Mouse (Mus musculus) cerebellum, adult 2 months (tissue): ENCODE results near the gene Gab2. TPM values are rescaled to one million over a fixed set of nuclear protein-coding genes. Genes with fewer than 3 reads are reported as not detected.

Experiments used
- DNase-seq, 2 experiments: peaks; one replicate each; pipeline ENCODE4 v3.0.0; 2021
- H3K27ac ChIP-seq: fragments of 200-500 bp; 2 replicates; pipeline ENCODE4 v1.5.1; 2012; ENCODE audit warnings: low read length, control low read depth, inconsistent platforms; ENCODE audit not compliant: insufficient read depth
- H3K27me3 ChIP-seq: fragments of 200-500 bp; 2 replicates; pipeline ENCODE4 v1.6.1; 2012; ENCODE audit warnings: inconsistent platforms, mild to moderate bottlenecking, low read length, moderate library complexity; ENCODE audit not compliant: control insufficient read depth, insufficient read depth
- H3K4me1 ChIP-seq: fragments of 200-500 bp; 2 replicates; pipeline ENCODE4 v1.6.1; 2011; ENCODE audit warnings: low read length; ENCODE audit not compliant: control insufficient read depth, insufficient read depth
- H3K4me3 ChIP-seq: fragments of 200-500 bp; replicated peaks from 2 replicates; pipeline ENCODE3; 2011; ENCODE audit warnings: mild to moderate bottlenecking, low read depth, low read length, control low read depth; ENCODE audit not compliant: insufficient read depth
- CTCF ChIP-seq: fragments of 200-500 bp; IDR thresholded peaks from 2 replicates; pipeline ENCODE4 v1.5.1; 2011; ENCODE audit warnings: low read depth, mild to moderate bottlenecking, control low read depth, low read length, moderate library complexity, borderline replicate concordance; ENCODE audit not compliant: insufficient read depth
- POLR2A ChIP-seq: fragments of 200-500 bp; IDR thresholded peaks from 2 replicates; pipeline ENCODE4 v1.6.1; 2011; ENCODE audit warnings: low read length, control low read depth, borderline replicate concordance; ENCODE audit not compliant: insufficient read depth
- WGBS: fragments of 180-500 bp; shearing (Covaris S2); methylation state at CpG from one replicate; pipeline ENCODE4 v1.1.7; 2018; 5-methylcytosine and 5-hydroxymethylcytosine counted together
- polyA plus RNA-seq: library from polyadenylated mRNA; depleted of rRNA; stranded (reverse); fragments of >200 nt; gene quantifications from 2 replicates; pipeline ENCODE4 v1.2.3, GENCODE M21; 2012

The Gab2 gene
- polyA plus RNA-seq, 1 experiment, result 16.3 TPM

DNA sequence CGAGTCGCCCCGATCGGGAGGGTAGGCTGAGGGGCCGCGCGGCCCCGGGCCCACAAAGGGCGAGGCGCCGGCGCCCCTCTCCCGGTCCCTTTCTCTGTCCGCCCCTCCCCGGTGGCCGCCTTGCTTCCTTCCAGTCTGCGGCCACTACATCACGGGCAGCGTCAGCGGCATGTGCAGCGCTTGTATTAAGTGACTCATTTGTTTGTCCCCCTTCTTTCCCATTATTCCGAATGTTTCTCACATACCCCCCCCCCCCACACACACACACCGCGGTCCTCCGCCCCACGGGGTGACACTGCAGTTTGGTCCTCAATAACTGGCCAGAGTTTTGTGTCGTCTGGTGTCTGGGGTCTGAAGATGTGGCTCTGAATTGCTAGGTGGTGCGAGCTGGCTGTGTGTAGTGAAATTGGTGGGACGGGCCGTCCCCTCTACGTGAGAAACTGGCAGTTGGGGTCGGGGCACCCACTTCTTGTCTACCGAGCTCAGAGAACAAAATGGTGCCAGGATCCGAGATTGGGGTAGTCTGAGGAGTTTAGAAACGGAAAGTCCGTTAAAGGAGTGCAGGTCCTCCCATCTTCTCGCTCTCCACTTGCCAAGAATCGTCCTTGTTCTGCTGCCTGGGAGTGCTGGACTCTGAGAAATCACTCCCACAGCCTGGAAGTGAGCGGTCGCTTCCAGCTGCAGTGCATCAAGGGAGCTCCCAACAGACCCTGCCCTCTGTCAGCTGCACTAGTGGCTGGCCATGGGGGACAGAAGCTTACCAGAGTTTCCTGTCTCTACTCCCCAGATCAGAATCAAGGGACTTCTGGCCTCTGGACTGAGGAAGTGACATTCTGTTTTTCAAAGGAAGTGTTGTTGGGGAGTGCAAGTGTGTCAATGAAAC is 1.1 kb downstream of the Gab2 start:
- 1% methylated on average over 40 of the region's 40 CpGs for WGBS
- peak overlapping the region; percentile 67 for H3K4me3 ChIP-seq
- H3K27ac ChIP-seq, result peak overlapping the region; percentile 27; the same call in 1 of the 2 replicates
- no peaks in the 10 kb centered on the region; the same call in 1 of the 2 replicates for H3K27me3 ChIP-seq
- no peaks in the 10 kb centered on the region for H3K4me1 ChIP-seq
- TF ChIP-seq POLR2A, result no peak
- no peak for TF ChIP-seq CTCF
- peak; percentile 8 to 31 for DNase-seq

DNA sequence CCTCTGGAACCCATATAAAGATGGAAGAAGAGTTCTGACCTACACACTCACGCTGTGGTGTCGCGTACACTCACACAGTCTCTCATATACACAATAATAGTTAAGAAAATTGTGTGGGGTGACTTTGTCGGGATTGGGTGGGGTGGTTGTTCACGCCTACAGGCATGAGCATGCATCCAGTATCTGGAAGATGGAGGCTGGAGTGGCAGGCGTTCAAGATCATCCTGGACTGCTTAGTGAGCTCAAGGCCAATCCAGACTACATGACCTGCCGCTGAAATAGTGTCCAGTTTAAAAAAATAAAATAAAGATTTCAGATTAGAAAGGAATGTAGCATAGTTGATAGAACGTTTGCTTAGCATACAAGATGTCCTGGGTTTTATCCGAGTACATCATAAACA is 2.2 kb downstream of the Gab2 start:
- TF ChIP-seq CTCF (no peak), POLR2A (no peak)
- H3K27me3 ChIP-seq, result no peaks in the 10 kb centered on the region; the same call in 1 of the 2 replicates
- H3K27ac ChIP-seq, result no peak overlapping the region
- no peak overlapping the region for H3K4me3 ChIP-seq
- DNase-seq, result no peak
- no peaks in the 10 kb centered on the region for H3K4me1 ChIP-seq
- WGBS, result 92% methylated on average over 9 of the region's 9 CpGs

DNA sequence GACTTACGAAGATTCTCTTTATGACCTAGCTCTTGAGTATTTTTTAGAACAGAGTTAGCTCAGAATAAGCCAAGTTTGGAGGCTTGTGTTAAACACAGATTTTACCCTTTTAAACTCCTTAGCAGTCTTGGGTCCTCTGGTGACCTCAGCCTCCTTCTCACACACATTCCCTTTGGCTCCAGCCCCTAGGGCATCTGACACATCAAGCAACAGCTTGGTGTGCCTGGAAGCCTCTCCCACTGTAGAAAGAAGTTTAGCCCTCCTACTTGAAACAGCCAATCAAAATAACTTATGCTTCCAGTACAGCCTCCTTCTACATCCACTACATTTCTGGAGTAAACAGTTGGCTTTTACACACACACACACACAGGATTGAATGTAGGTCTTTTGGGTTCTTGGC is 2.8 kb downstream of the Gab2 start:
- Histone ChIP-seq H3K27ac (no peak overlapping the region), H3K4me1 (no peaks in the 10 kb centered on the region), H3K27me3 (no peaks in the 10 kb centered on the region; the same call in 1 of the 2 replicates), H3K4me3 (no peak overlapping the region)
- 92% methylated on average over 1 of the region's 1 CpGs for WGBS
- TF ChIP-seq POLR2A (no peak), CTCF (no peak)
- no peak for DNase-seq

DNA sequence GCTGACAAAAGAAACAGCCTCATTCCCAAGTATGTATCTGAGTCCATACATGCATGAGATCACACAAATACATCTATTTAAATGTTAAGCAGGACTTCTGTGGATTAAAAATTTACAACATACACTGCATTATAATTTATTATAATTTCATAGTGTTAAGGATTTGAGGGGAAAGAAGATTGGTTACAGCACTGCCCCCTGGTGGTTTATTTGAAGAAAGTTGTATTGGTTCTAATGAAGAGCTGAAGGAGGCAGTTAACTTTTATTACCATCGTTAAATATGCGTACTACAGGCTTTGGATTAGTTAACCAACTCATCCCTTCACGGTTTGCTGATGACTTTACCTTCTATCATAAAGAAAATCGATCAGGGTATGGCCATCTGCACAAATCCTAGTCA is 3.9 kb downstream of the Gab2 start:
- DNase-seq, result peak in 1 of 2 experiments; percentile 34
- no peak overlapping the region for H3K27ac ChIP-seq

DNA sequence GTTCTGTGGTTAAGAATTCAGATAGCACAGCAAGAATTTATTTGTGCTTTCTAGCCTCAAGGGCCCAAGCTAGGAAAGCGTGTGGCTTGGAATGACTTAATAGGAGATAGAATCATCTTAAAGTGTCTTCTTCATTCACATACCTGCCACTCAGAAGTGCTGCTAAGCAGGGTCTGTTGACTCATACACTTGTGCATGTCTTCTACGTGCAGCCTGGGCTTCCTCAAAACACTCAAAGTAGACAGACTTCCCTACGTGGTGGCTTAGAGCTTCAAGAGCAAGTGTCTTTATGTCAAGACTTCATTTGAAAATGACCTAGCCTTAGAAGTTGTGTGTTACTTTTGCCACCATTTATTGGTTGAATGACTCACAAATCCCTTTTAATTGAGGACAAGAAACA is 12.9 kb downstream of the Gab2 start:
- WGBS, result 88% methylated on average over 3 of the region's 3 CpGs
- H3K4me1 ChIP-seq, result no peaks in the 10 kb centered on the region
- H3K27me3 ChIP-seq, result no peaks in the 10 kb centered on the region
- DNase-seq, result no peak
- H3K27ac ChIP-seq, result no peak overlapping the region
- H3K4me3 ChIP-seq, result no peak overlapping the region
- TF ChIP-seq CTCF, result no peak
- no peak for TF ChIP-seq POLR2A

More for the DNA sequence above, 3.9 kb downstream of the Gab2 start:
- 10% methylated on average over 4 of the region's 4 CpGs for WGBS
- H3K4me1 ChIP-seq, result no peaks in the 10 kb centered on the region
- TF ChIP-seq CTCF (no peak; the same call in 1 of the 2 replicates), POLR2A (no peak)
- no peak overlapping the region for H3K4me3 ChIP-seq
- H3K27me3 ChIP-seq, result no peaks in the 10 kb centered on the region; the same call in 1 of the 2 replicates

DNA sequence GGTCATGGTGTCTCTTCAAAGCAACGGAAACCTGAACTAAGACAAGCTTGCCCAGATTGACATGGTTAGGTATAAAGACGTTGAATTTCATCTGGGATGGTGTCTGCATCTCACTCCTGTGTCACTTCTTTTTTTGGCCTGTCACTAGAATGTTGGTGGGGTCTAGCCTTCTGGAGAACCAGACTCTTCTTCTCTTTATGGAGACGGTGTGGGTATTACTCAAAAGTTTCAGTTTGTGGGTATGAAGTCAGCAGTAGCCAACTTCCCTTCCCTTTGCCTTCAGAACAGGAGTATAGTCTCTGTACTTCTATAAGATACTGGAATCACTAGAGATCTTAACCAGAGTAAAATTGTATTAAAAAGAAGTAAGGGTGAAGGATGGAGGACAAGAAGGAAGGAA is 26.7 kb downstream of the Gab2 start:
- Histone ChIP-seq H3K27me3 (no peaks in the 10 kb centered on the region), H3K27ac (no peak overlapping the region), H3K4me1 (no peaks in the 10 kb centered on the region), H3K4me3 (no peak overlapping the region)
- no peak for DNase-seq
- TF ChIP-seq CTCF (no peak), POLR2A (no peak)
- 89% methylated on average over 3 of the region's 3 CpGs for WGBS

DNA sequence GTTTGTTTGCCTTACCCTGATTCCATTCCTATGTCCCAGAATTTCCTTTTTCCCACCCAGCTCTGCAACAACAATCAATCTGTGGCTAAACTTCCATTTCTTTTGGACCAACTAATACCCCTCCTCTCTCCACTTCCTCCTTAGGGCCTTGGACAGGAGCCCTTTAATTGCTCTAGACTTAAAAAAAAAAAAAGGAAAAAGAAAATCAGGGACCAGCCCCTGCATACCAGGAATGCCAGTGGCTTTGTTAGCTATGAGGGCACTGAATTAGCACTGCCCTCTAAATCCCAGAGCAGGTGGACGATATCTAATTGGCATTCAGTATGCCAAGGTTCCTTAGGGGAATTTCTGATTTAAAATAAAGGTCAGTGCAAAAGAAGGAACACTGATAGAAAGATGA is 47.6 kb downstream of the Gab2 start:
- TF ChIP-seq POLR2A (no peak), CTCF (no peak)
- Histone ChIP-seq H3K4me3 (no peak overlapping the region), H3K27ac (no peak overlapping the region), H3K4me1 (no peaks in the 10 kb centered on the region), H3K27me3 (no peaks in the 10 kb centered on the region)
- no peak for DNase-seq
- WGBS, result 38% methylated on average over 1 of the region's 1 CpGs

DNA sequence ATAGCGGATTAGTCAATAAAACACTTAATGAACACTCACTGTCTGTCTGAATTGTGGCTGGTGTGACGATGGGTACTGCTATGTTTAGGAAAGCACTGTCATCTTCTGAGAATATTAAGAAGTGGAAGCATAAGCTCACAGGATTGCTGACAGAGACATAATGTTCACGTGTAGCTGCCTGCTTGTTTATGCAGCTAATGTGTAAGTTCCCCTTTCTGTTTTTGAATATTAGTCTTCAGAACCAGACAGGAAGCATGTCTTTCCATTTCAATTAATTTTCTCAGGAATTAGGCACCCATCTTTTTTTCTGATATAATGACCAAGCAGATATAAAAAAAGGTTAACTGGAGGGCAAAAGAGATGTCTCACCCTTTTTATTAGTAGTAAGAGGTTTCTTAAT is 55.1 kb downstream of the Gab2 start:
- TF ChIP-seq CTCF, result no peak
- TF ChIP-seq POLR2A, result no peak
- H3K27ac ChIP-seq, result no peak overlapping the region
- DNase-seq, result no peak
- no peaks in the 10 kb centered on the region for H3K4me1 ChIP-seq
- no peaks in the 10 kb centered on the region for H3K27me3 ChIP-seq
- H3K4me3 ChIP-seq, result no peak overlapping the region
- WGBS, result 79% methylated on average over 3 of the region's 3 CpGs
